Mouse (Mus musculus) G1E (cell line): ENCODE measurements around the gene Rom1. TPM values are rescaled to one million over a fixed set of nuclear protein-coding genes. Genes with fewer than 3 reads are reported as not detected.

ENCODE experiments used
- ATAC-seq: 2 replicates; pipeline ENCODE4 v1.8.0; 2016; ENCODE audit warnings: mild to moderate bottlenecking; ENCODE audit not compliant: insufficient number of reproducible peaks, poor library complexity, low FRiP score, severe bottlenecking; ENCODE audit errors: extremely low read depth
- DNase-seq: peaks from one replicate; pipeline ENCODE4 v3.0.0; 2012; ENCODE audit warnings: low spot score
- H3K27me3 ChIP-seq: 2 replicates; pipeline ENCODE4 v1.6.1; 2012; ENCODE audit warnings: mild to moderate bottlenecking, low read length, inconsistent platforms; ENCODE audit not compliant: insufficient read depth
- H3K36me3 ChIP-seq: replicated peaks from 2 replicates; pipeline ENCODE3; 2012; ENCODE audit warnings: mild to moderate bottlenecking, inconsistent platforms
- H3K4me1 ChIP-seq: 2 replicates; pipeline ENCODE4 v1.6.1; 2012; ENCODE audit warnings: low read depth, low read length, inconsistent platforms, mixed read lengths; ENCODE audit not compliant: insufficient read depth
- H3K4me3 ChIP-seq: 2 replicates; pipeline ENCODE4 v1.5.1; 2012; ENCODE audit warnings: low read depth, mild to moderate bottlenecking, inconsistent platforms, low read length, moderate library complexity, mixed read lengths
- H3K9me3 ChIP-seq: replicated peaks from 2 replicates; pipeline ENCODE4 v1.6.1; 2012; ENCODE audit warnings: inconsistent platforms
- CTCF ChIP-seq: IDR thresholded peaks from 2 replicates; pipeline ENCODE4 v1.5.1; 2012; ENCODE audit warnings: low read depth, low read length, inconsistent platforms, mixed read lengths
- GATA1 ChIP-seq: IDR thresholded peaks from 2 replicates; pipeline ENCODE4 v1.6.1; 2012; ENCODE audit warnings: borderline replicate concordance, low read length, inconsistent platforms, mixed read lengths
- GATA2 ChIP-seq: IDR thresholded peaks from 2 replicates; pipeline ENCODE4 v1.6.1; 2012; ENCODE audit warnings: low read depth, low read length, inconsistent platforms, borderline replicate concordance
- POLR2AphosphoS5 ChIP-seq: IDR thresholded peaks from 2 replicates; pipeline ENCODE4 v1.6.1; 2012; ENCODE audit warnings: low read depth, low read length, inconsistent platforms; ENCODE audit not compliant: insufficient replicate concordance
- TAL1 ChIP-seq: conservative IDR thresholded peaks from 2 replicates; pipeline ENCODE4 v1.6.1; 2012; ENCODE audit warnings: low read depth, low read length, inconsistent platforms, mixed read lengths
- polyA plus RNA-seq: library from polyadenylated mRNA; stranded (reverse); fragments of >175 nt; gene quantifications from 2 replicates; pipeline ENCODE4 v1.2.3, GENCODE M21; 2012
- total RNA-seq, 2 experiments: library from RNA; stranded (forward) in 1 of 2; stranded (reverse) in 1 of 2; fragments of 200-1000 nt in 1 of 2; fragments of >200 nt in 1 of 2; fragmentation: Nextera tagmentation in 1 of 2; gene quantifications; 2 replicates each; pipeline ENCODE4 v1.2.3; 2014 to 2017

Gene Rom1
- total and polyA plus RNA-seq, 3 experiments: 5.4 to 14.2 TPM; not detected in 1

DNA sequence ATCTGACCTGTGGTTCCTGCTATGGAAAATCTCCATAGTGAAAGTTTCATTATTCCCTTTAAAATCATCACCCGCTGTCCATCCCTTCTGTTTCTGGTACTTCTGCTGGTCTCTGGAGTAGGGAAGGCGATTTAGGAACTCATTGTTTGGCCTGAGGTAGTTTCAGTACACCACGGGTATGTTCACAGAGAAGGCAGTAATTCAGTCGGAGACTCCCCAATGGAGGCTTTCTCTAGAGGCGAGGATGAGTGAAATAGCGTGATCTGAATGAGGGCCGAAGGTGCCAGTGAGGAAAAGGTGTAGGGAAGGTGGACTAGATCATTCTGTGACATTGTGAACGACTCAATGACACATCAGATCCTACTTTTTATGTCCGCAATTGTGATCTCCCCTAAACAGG is 25.0 kb upstream of the Rom1 start:
- TF ChIP-seq CTCF (no peak), POLR2AphosphoS5 (no peak), GATA2 (no peak), GATA1 (no peak), TAL1 (no peak)
- peak overlapping the region; percentile 78 for H3K4me3 ChIP-seq
- ATAC-seq (no peak), DNase-seq (no peak)
- no peaks in the 10 kb centered on the region for H3K27me3 ChIP-seq
- peaks cover 78% of the 10 kb centered on the region for H3K36me3 ChIP-seq
- no peaks in the 10 kb centered on the region for H3K9me3 ChIP-seq
- H3K4me1 ChIP-seq: peaks cover 65% of the 10 kb centered on the region

DNA sequence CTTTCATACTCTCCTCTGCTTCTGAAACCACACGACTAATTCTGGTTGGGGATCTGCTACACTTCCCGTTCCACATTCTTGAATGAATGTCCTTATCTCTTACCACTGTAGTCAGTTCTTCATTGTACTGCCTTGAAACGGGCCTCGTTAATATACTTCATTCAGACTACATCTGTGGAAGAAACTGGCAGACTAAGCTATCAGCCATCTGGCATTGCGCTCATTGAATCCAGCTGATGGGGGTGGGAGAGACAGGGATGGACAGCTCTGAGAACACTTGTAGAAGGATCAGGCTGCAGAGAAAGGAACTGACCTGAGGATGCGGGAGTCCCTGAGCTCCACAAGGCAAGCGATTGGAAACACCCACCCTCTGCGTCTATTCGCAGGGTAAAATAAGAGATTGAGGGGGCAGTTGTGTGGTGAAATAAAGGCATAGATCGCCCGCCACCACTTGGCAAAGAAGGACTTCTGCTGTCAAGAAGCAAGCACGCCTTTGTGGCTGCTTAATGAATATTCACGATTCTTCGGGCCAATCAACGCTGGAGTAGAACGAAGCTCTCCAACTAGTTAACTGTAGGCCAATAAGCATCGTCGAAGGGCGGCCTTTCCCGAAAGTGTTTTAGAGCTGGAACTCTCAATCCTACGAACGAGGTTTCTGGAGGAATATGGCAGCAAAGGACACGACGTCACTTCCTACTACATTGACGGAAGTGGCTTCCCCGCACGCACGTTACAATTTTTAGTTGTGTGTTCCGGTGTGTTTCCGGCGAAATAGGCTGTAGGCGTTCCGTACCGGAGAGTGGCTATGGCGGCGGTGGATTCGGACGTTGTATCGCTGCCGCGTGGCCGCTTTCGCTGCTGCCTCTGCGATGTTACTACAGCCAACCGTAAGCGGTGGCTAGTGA is 24.2 kb upstream of the Rom1 start, which contains the start of gene Tut1:
Gene Tut1 (plus strand): TSS at position 713 of the 905 bp plus-strand sequence.
- peak within 1 kb of the TSS; percentile 78 for H3K4me3 ChIP-seq
- H3K9me3 ChIP-seq: no peaks in the 10 kb centered on the region
- DNase-seq (peak; percentile 76), ATAC-seq (peak; percentile 92)
- peaks cover 78% of the 10 kb centered on the region for H3K36me3 ChIP-seq
- H3K4me1 ChIP-seq: peaks cover 66% of the 10 kb centered on the region
- H3K27me3 ChIP-seq: no peaks in the 10 kb centered on the region
- TF ChIP-seq POLR2AphosphoS5 (0 out of 2 replicates have a peak, but pooled peaks have one; percentile 74), GATA1 (no peak)

DNA sequence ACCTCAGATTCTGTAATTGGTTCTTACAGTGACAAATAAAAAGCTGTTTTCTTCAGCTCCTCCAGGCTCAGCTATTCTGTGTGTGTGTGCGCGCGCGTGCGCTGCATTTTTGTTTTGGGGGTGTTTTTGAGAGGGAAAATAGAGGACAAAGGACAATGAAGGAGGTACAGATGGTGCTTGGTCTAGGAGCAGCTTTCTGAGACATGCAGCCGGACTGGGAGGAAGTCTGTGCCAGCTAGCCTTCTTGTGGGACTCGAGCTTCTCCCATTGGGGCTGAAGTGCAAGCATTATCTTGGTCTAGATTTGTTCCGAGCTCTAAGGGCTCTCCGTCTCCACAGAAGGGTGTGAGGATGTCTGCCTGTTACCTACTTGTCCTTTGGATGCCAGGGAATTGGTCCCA is 23.1 kb upstream of the Rom1 start:
- no peak for DNase-seq
- TF ChIP-seq POLR2AphosphoS5 (no peak), CTCF (no peak)
- no peak for ATAC-seq
- H3K9me3 ChIP-seq: no peaks in the 10 kb centered on the region
- H3K4me1 ChIP-seq: peaks cover 71% of the 10 kb centered on the region
- peaks cover 81% of the 10 kb centered on the region for H3K36me3 ChIP-seq
- H3K4me3 ChIP-seq: no peak overlapping the region; the same call in 1 of the 2 replicates
- no peaks in the 10 kb centered on the region for H3K27me3 ChIP-seq

- Histone ChIP-seq H3K27me3 (no peaks in the 10 kb centered on the region), H3K9me3 (no peaks in the 10 kb centered on the region), H3K4me3 (no peak overlapping the region), H3K4me1 (peaks cover 77% of the 10 kb centered on the region), H3K36me3 (peaks cover 81% of the 10 kb centered on the region)
- TF ChIP-seq GATA1 (no peak), GATA2 (no peak), CTCF (no peak)
- DNase-seq: no peak
- ATAC-seq: no peak
Observed at GRCm38 (mm10) chr19:8950190-8950589, 21.0 kb upstream of the Rom1 start.

- TF ChIP-seq CTCF: no peak
- TF ChIP-seq TAL1: no peak
- TF ChIP-seq GATA1: no peak
- TF ChIP-seq POLR2AphosphoS5: no peak
- TF ChIP-seq GATA2: no peak
- H3K4me3 ChIP-seq: no peak overlapping the region
- H3K9me3 ChIP-seq: no peaks in the 10 kb centered on the region
- no peak for ATAC-seq
- DNase-seq: no peak
- H3K27me3 ChIP-seq: no peaks in the 10 kb centered on the region
- H3K4me1 ChIP-seq: peaks cover 77% of the 10 kb centered on the region
- H3K36me3 ChIP-seq: peaks cover 76% of the 10 kb centered on the region
Observed at GRCm38 (mm10) chr19:8946929-8947328, 17.8 kb upstream of the Rom1 start.

DNA sequence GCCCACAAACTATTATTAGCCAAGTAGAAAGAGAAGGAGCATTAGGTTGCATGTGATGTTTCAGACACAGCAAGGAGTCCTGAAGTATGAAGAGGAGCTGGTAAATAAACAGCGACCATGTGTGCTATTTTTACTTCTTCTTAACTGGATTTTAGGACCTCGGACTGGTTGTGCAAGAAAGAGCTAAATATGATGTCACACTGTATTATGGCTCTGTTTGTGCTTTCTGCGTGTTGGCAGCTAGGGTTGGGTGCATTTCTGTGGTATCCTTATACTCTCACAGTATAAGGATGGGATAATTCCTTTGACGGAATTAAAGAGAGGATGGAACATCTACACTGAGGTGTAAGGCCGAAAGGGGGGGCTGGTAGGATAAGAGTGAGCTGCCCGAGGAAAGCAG is 16.1 kb upstream of the Rom1 start:
- H3K36me3 ChIP-seq: peaks cover 72% of the 10 kb centered on the region
- ATAC-seq (no peak), DNase-seq (no peak)
- H3K9me3 ChIP-seq: no peaks in the 10 kb centered on the region
- TF ChIP-seq CTCF (no peak), POLR2AphosphoS5 (no peak), GATA1 (no peak), GATA2 (no peak), TAL1 (no peak)
- peak overlapping the region; percentile 54 for H3K4me3 ChIP-seq
- no peaks in the 10 kb centered on the region for H3K27me3 ChIP-seq
- H3K4me1 ChIP-seq: peaks cover 76% of the 10 kb centered on the region

- ATAC-seq (no peak), DNase-seq (peak; percentile 68)
- H3K4me1 ChIP-seq: peaks cover 78% of the 10 kb centered on the region
- peaks cover 73% of the 10 kb centered on the region for H3K36me3 ChIP-seq
- no peaks in the 10 kb centered on the region for H3K9me3 ChIP-seq
- peak overlapping the region; percentile 54 for H3K4me3 ChIP-seq
- TF ChIP-seq POLR2AphosphoS5: no peak
- TF ChIP-seq GATA2: no peak
- TF ChIP-seq CTCF: no peak
- TF ChIP-seq GATA1: no peak
- no peak for TF ChIP-seq TAL1
- H3K27me3 ChIP-seq: no peaks in the 10 kb centered on the region
Observed at GRCm38 (mm10) chr19:8944750-8945149, 15.6 kb upstream of the Rom1 start.
